Mouse (Mus musculus): ENCODE data around the gene Cntn3.

GRCm38 (mm10) chr6:102438353-102438752, 134.5 kb downstream of the Cntn3 start:
- no peak for TF ChIP-seq POLR2A (IDR thresholded peaks at IDR 0.05; ENCODE audit: low read depth, low read length)
- no peak for TF ChIP-seq CTCF (IDR thresholded peaks at IDR 0.05; ENCODE audit: borderline replicate concordance, insufficient read depth, low read length)
